Mouse (Mus musculus): Measurements from ENCODE around the gene Dzip1. TPM values are rescaled to one million over a fixed set of nuclear protein-coding genes. Genes with fewer than 3 reads are reported as not detected.

Gene Dzip1
- total and polyA plus RNA-seq, 3 experiments: 0.16 to 0.83 (median 0.51) TPM

GRCm38 (mm10) chr14:118903867-118904562, 21.2 kb downstream of the Dzip1 start:
- H3K4me3 ChIP-seq (replicated peaks in 1 of 3; ENCODE audit: low read depth in 2 of 3, low read length in 2 of 3, poor library complexity in 1 of 3): no peak overlapping the region
- H3K4me1 ChIP-seq (ENCODE audit: control insufficient read depth in 1 of 2, insufficient read depth in 2 of 2): no peaks in the 10 kb centered on the region
- H3K79me2 ChIP-seq (replicated peaks; ENCODE audit: control insufficient read depth, extremely low read depth, insufficient read depth, poor library complexity, severe bottlenecking): no peaks in the 10 kb centered on the region
- dilution Hi-C loops (cut with MboI; ENCODE audit: extremely low pct_ligation_motif_present, extremely low pct_unique_long_range_greater_than_20kb, low sequenced_read_pairs) (no loop called here), in situ Hi-C loops (cut with MboI; ENCODE audit: low pct_ligation_motif_present, low pct_unique_long_range_greater_than_20kb, low sequenced_read_pairs) (no loop called here)
- H3K9ac ChIP-seq (ENCODE audit: insufficient read depth, low read depth): no peak overlapping the region
- H3K36me3 ChIP-seq (replicated peaks in 1 of 2; ENCODE audit: control insufficient read depth in 1 of 2, insufficient read depth in 1 of 2, low read length in 1 of 2): peaks cover 0 to 3% of the 10 kb centered on the region in 2 experiments
- no peak overlapping the region for H3K4me2 ChIP-seq (ENCODE audit: insufficient read depth, low read depth, poor library complexity, severe bottlenecking)
- no peak overlapping the region for H3K27ac ChIP-seq (ENCODE audit: insufficient read depth, low read depth)
- no peak for TF ChIP-seq USF1 (IDR thresholded peaks at IDR 0.05; ENCODE audit: low read depth, low read length)
- no peak for TF ChIP-seq MAZ (IDR thresholded peaks at IDR 0.05; ENCODE audit: low read depth, low read length)
- TF ChIP-seq JUND (conservative IDR thresholded peaks at IDR 0.05; ENCODE audit: low read depth, low read length): no peak
- TF ChIP-seq MEF2A (IDR thresholded peaks at IDR 0.05; ENCODE audit: borderline replicate concordance, low read depth, low read length): no peak
- no peak for TF ChIP-seq MYC (IDR thresholded peaks at IDR 0.05; ENCODE audit: low read depth, low read length)
- TF ChIP-seq PAX5 (IDR thresholded peaks at IDR 0.05; ENCODE audit: low read length): no peak
- no peak for TF ChIP-seq NELFE (IDR thresholded peaks at IDR 0.05; ENCODE audit: low read depth, low read length)
- no peak for TF ChIP-seq MAFK (IDR thresholded peaks at IDR 0.05; ENCODE audit: insufficient replicate concordance, low read length)
- TF ChIP-seq RAD21 (IDR thresholded peaks at IDR 0.05; ENCODE audit: low read depth, low read length): no peak
- no peak for TF ChIP-seq GABPA (IDR thresholded peaks at IDR 0.05; ENCODE audit: insufficient replicate concordance, low read depth, low read length)
- TF ChIP-seq KAT2A (IDR thresholded peaks at IDR 0.05; ENCODE audit: insufficient replicate concordance, low read length): no peak
- TF ChIP-seq ELF1 (IDR thresholded peaks at IDR 0.05; ENCODE audit: low read depth, low read length): no peak
- TF ChIP-seq MXI1 (IDR thresholded peaks at IDR 0.05; ENCODE audit: low read depth, low read length): no peak
- no peak for TF ChIP-seq POLR2A (IDR thresholded peaks at IDR 0.05; ENCODE audit: low read depth, low read length)
- no peak for TF ChIP-seq ZMIZ1 (IDR thresholded peaks at IDR 0.05; ENCODE audit: low read depth, low read length)
- no peak for TF ChIP-seq TCF12 (IDR thresholded peaks at IDR 0.05; ENCODE audit: low read depth, low read length)
- no peak for TF ChIP-seq CTCF (conservative IDR thresholded peaks at IDR 0.05 in 1 of 2, IDR thresholded peaks at IDR 0.05 in 1 of 2; ENCODE audit: low read depth in 2 of 2, low read length in 2 of 2)
- no peak for TF ChIP-seq SMC3 (IDR thresholded peaks at IDR 0.05; ENCODE audit: low read depth, low read length)
- no peak for TF ChIP-seq NRF1 (IDR thresholded peaks at IDR 0.05; ENCODE audit: low read depth, low read length)
- DNase-seq (ENCODE audit: extremely low read depth): no peak
- no peaks in the 10 kb centered on the region for H3K27me3 ChIP-seq (replicated peaks)
- H3K9me3 ChIP-seq (replicated peaks; ENCODE audit: low read length): peaks cover 6% of the 10 kb centered on the region

GRCm38 (mm10) chr14:118903397-118903796, 21.9 kb downstream of the Dzip1 start:
- H3K4me1 ChIP-seq (ENCODE audit: control insufficient read depth in 1 of 2, insufficient read depth in 2 of 2): no peaks in the 10 kb centered on the region
- TF ChIP-seq MYC (IDR thresholded peaks at IDR 0.05; ENCODE audit: low read depth, low read length): no peak
- TF ChIP-seq ETS1 (conservative IDR thresholded peaks at IDR 0.05; ENCODE audit: low read depth, low read length): no peak
- no peak for TF ChIP-seq NELFE (IDR thresholded peaks at IDR 0.05; ENCODE audit: low read depth, low read length)
- no peak for TF ChIP-seq TCF12 (IDR thresholded peaks at IDR 0.05; ENCODE audit: low read depth, low read length)
- no peak for TF ChIP-seq MAFK (IDR thresholded peaks at IDR 0.05; ENCODE audit: insufficient replicate concordance, low read length)
- no peak for TF ChIP-seq BHLHE40 (IDR thresholded peaks at IDR 0.05; ENCODE audit: low read depth, low read length)
- TF ChIP-seq E2F4 (IDR thresholded peaks at IDR 0.05; ENCODE audit: insufficient replicate concordance, low read depth, low read length): no peak
- TF ChIP-seq MEF2A (IDR thresholded peaks at IDR 0.05; ENCODE audit: borderline replicate concordance, low read depth, low read length): no peak
- TF ChIP-seq ZC3H11A (IDR thresholded peaks at IDR 0.05; ENCODE audit: low read depth, low read length): no peak
- no peak for TF ChIP-seq CTCF (conservative IDR thresholded peaks at IDR 0.05 in 1 of 2, IDR thresholded peaks at IDR 0.05 in 1 of 2; ENCODE audit: low read depth in 2 of 2, low read length in 2 of 2)
- H3K9ac ChIP-seq (ENCODE audit: insufficient read depth, low read depth): no peak overlapping the region
- DNase-seq (ENCODE audit: extremely low read depth): no peak
- peaks cover 0 to 3% of the 10 kb centered on the region in 2 experiments for H3K36me3 ChIP-seq (replicated peaks in 1 of 2; ENCODE audit: control insufficient read depth in 1 of 2, insufficient read depth in 1 of 2, low read length in 1 of 2)
- no peaks in the 10 kb centered on the region for H3K79me2 ChIP-seq (replicated peaks; ENCODE audit: control insufficient read depth, extremely low read depth, insufficient read depth, poor library complexity, severe bottlenecking)
- no peak overlapping the region for H3K4me2 ChIP-seq (ENCODE audit: insufficient read depth, low read depth, poor library complexity, severe bottlenecking)
- no peaks in the 10 kb centered on the region for H3K27me3 ChIP-seq (replicated peaks)
- peaks cover 6% of the 10 kb centered on the region for H3K9me3 ChIP-seq (replicated peaks; ENCODE audit: low read length)
- dilution Hi-C loops (cut with MboI; ENCODE audit: extremely low pct_ligation_motif_present, extremely low pct_unique_long_range_greater_than_20kb, low sequenced_read_pairs) (no loop called here), in situ Hi-C loops (cut with MboI; ENCODE audit: low pct_ligation_motif_present, low pct_unique_long_range_greater_than_20kb, low sequenced_read_pairs) (no loop called here)
- H3K4me3 ChIP-seq (replicated peaks in 1 of 3; ENCODE audit: low read depth in 2 of 3, low read length in 2 of 3, poor library complexity in 1 of 3): no peak overlapping the region
- no peak overlapping the region for H3K27ac ChIP-seq (ENCODE audit: insufficient read depth, low read depth)

Data from CH12.LX (cell line).